Mouse (Mus musculus) kidney, adult 2 months (tissue): ENCODE measurements around the gene Acly. TPM values are rescaled to one million over a fixed set of nuclear protein-coding genes. Genes with fewer than 3 reads are reported as not detected.
"Not testable (repeated sequence)": the region's sequence is repeated elsewhere in the genome, so short reads cannot be mapped to it uniquely, and the experiment has no call there.

Experiments used
- DNase-seq: peaks from one replicate; pipeline ENCODE4 v3.0.0; 2021
- H3K27ac ChIP-seq: fragments of 200-500 bp; 2 replicates; pipeline ENCODE4 v1.5.1; 2012; ENCODE audit warnings: low read depth, low read length, control low read depth, inconsistent platforms; ENCODE audit not compliant: insufficient read depth
- H3K27me3 ChIP-seq: fragments of 200-500 bp; replicated peaks from 2 replicates; pipeline ENCODE4 v1.6.1; 2012; ENCODE audit warnings: mild to moderate bottlenecking, moderate library complexity, low read length, inconsistent platforms; ENCODE audit not compliant: control insufficient read depth, insufficient read depth
- H3K36me3 ChIP-seq: fragments of 200-500 bp; 2 replicates; pipeline ENCODE4 v1.6.1; 2012; ENCODE audit warnings: mild to moderate bottlenecking, moderate library complexity, low read length, inconsistent platforms; ENCODE audit not compliant: control insufficient read depth, insufficient read depth
- H3K4me1 ChIP-seq: fragments of 200-500 bp; 2 replicates; pipeline ENCODE4 v1.6.1; 2011; ENCODE audit warnings: low read length; ENCODE audit not compliant: control insufficient read depth, insufficient read depth
- H3K4me3 ChIP-seq: fragments of 200-500 bp; 2 replicates; pipeline ENCODE4 v1.5.1; 2011; ENCODE audit warnings: mild to moderate bottlenecking, low read depth, low read length, control low read depth; ENCODE audit not compliant: insufficient read depth
- CTCF ChIP-seq: fragments of 200-500 bp; conservative IDR thresholded peaks from 2 replicates; pipeline ENCODE4 v1.5.1; 2011; ENCODE audit warnings: low read depth, mild to moderate bottlenecking, control low read depth, low read length, moderate library complexity, mixed read lengths; ENCODE audit not compliant: insufficient read depth, insufficient read length
- POLR2A ChIP-seq: fragments of 200-500 bp; IDR thresholded peaks from one replicate; pipeline ENCODE4 v1.6.1; 2011; ENCODE audit warnings: low read depth, low read length, control low read depth
- WGBS: fragments of 180-500 bp; shearing (Covaris S2); methylation state at CpG from one replicate; pipeline ENCODE4 v1.1.7; 2018; 5-methylcytosine and 5-hydroxymethylcytosine counted together
- polyA plus RNA-seq: library from polyadenylated mRNA; depleted of rRNA; stranded (reverse); fragments of >200 nt; gene quantifications from 2 replicates; pipeline ENCODE4 v1.2.3, GENCODE M21; 2012

Acly gene
- polyA plus RNA-seq, 1 experiment, result 181 TPM

DNA sequence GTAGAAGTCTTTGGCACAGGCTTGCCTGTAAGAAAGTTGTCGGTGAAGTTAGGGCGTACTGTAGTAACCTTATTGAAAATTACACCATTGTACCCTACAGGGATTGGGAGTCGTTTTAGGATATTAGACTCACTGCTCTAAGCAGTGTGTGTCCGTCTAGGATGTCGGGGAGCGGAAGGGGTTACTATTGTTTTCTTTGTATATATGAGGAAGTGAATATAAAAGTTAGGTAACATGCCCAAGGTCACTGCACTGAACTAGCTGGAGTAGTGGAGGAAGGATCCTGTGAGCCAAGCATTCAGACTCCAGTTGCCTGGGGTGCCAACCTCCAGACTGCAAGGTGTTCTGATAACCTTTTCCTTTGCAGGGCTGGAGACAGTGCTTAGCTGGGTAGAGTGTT, 19.2 kb upstream of the Acly start:
- 82% methylated on average over 6 of the region's 6 CpGs for WGBS

DNA sequence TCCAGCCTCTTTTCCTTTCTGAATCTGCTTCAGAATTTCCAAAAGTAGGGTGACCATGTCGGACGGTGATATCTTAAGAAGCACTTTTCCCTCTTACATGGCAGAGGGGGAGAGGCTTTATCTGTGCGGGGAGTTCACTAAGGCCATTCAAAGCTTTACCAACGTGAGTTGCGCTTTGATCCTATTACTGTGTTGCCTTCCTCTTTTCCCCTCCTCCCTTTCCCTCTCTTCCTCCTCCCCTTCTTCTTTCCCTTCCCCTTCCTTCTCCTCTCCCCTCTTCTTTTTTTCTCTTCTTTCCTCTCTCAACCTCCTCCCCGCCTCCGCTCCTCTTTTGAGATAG, 17.9 kb upstream of the Acly start:
- no peak for DNase-seq
- 29% methylated on average over 7 of the region's 7 CpGs for WGBS
- H3K27me3 ChIP-seq, result no peaks in the 10 kb centered on the region
- H3K4me3 ChIP-seq, result peak overlapping the region; percentile 51
- peaks cover 4% of the 10 kb centered on the region; the same call in 1 of the 2 replicates for H3K4me1 ChIP-seq
- H3K36me3 ChIP-seq, result no peaks in the 10 kb centered on the region
- H3K27ac ChIP-seq, result peak overlapping the region; percentile 36; the same call in 1 of the 2 replicates
- TF ChIP-seq CTCF, result no peak
- TF ChIP-seq POLR2A, result no peak

More for the DNA sequence above, 19.2 kb upstream of the Acly start:
- Histone ChIP-seq H3K27me3 (no peaks in the 10 kb centered on the region), H3K36me3 (no peaks in the 10 kb centered on the region), H3K27ac (no peak overlapping the region), H3K4me1 (peaks cover 4% of the 10 kb centered on the region; the same call in 1 of the 2 replicates), H3K4me3 (no peak overlapping the region)
- TF ChIP-seq CTCF (no peak), POLR2A (no peak)
- DNase-seq, result no peak

- Histone ChIP-seq H3K27ac (peak within 1 kb of the TSS; percentile 36; the same call in 1 of the 2 replicates), H3K36me3 (no peaks in the 10 kb centered on the region), H3K4me3 (peak within 1 kb of the TSS; percentile 51), H3K4me1 (peaks cover 4% of the 10 kb centered on the region; the same call in 1 of the 2 replicates), H3K27me3 (no peaks in the 10 kb centered on the region)
- peak; percentile 94 for DNase-seq
- WGBS, result 5% methylated on average over 28 of the region's 28 CpGs
- no peak for TF ChIP-seq POLR2A
- 0 out of 2 replicates have a peak, but pooled peaks have one; percentile 21 for TF ChIP-seq CTCF
Observed at GRCm38 (mm10) chr11:100544832-100545745, 17.3 kb upstream of the Acly start, which contains the start of gene Ttc25. Ttc25 (plus strand) TSS chr11:100545607.

GRCm38 (mm10) chr11:100541577-100541976, 13.8 kb upstream of the Acly start:
- peaks cover 4% of the 10 kb centered on the region; the same call in 1 of the 2 replicates for H3K4me1 ChIP-seq
- no peak for DNase-seq
- H3K4me3 ChIP-seq, result no peak overlapping the region
- WGBS, result 91% methylated on average over 2 of the region's 2 CpGs
- no peaks in the 10 kb centered on the region for H3K36me3 ChIP-seq
- no peak overlapping the region for H3K27ac ChIP-seq
- TF ChIP-seq POLR2A (no peak), CTCF (no peak)
- H3K27me3 ChIP-seq, result no peaks in the 10 kb centered on the region

DNA sequence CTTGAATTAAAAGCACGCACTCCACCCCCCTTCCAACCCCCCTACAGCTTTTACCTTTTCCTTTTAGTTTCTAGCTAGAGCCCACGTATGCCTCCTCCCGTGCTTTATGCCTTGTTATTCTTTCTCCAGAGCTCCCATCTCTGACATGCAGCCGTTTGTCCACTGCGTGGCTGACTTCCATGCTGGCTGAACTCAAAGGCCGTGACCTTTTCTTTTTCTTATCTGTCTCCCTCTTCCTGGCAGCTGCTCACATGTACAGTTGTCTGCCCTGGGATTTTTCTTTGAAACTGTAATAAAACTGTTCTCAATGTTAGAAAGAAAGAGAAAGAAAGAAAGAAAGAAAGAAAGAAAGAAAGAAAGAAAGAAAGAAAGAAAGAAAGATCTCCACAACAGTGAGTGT, 13.2 kb upstream of the Acly start:
- H3K27ac ChIP-seq, result no peak overlapping the region
- no peaks in the 10 kb centered on the region for H3K36me3 ChIP-seq
- H3K4me1 ChIP-seq, result peaks cover 4% of the 10 kb centered on the region; the same call in 1 of the 2 replicates
- 50% methylated on average over 6 of the region's 6 CpGs for WGBS
- no peak overlapping the region for H3K4me3 ChIP-seq
- H3K27me3 ChIP-seq, result no peaks in the 10 kb centered on the region
- DNase-seq, result no peak
- TF ChIP-seq CTCF, result no peak
- no peak for TF ChIP-seq POLR2A

GRCm38 (mm10) chr11:100536466-100536865, 8.7 kb upstream of the Acly start:
- no peaks in the 10 kb centered on the region for H3K36me3 ChIP-seq
- TF ChIP-seq POLR2A, result no peak
- no peak for TF ChIP-seq CTCF
- no peak overlapping the region for H3K4me3 ChIP-seq
- H3K27ac ChIP-seq, result no peak overlapping the region
- no peak for DNase-seq
- no peaks in the 10 kb centered on the region for H3K27me3 ChIP-seq
- H3K4me1 ChIP-seq, result no peaks in the 10 kb centered on the region

DNA sequence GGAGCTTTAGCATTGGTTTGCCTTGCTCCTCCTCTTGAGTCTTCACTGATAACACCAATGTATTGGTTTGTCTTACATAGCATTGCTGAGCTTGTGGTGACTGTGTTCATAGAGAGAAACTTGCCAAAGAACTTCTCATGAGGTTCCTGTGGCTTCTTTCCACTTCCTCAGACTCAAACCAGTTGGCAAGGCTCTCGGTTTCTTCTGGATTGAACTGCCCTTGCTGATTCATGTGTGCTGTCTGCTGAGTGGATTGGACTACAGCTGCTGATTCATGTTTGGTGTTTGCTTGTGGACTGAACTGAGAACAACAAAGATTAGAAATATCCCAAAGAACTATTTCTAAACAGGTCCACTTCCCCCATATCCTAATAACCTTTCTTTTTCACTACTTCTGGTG, 8.2 kb upstream of the Acly start:
- Histone ChIP-seq H3K27ac (no peak overlapping the region), H3K4me3 (no peak overlapping the region), H3K4me1 (no peaks in the 10 kb centered on the region), H3K27me3 (no peaks in the 10 kb centered on the region), H3K36me3 (no peaks in the 10 kb centered on the region)
- no peak for DNase-seq
- TF ChIP-seq POLR2A (no peak), CTCF (no peak)
- whole genome bisulfite sequencing, result 79% methylated on average over 1 of the region's 1 CpGs

DNA sequence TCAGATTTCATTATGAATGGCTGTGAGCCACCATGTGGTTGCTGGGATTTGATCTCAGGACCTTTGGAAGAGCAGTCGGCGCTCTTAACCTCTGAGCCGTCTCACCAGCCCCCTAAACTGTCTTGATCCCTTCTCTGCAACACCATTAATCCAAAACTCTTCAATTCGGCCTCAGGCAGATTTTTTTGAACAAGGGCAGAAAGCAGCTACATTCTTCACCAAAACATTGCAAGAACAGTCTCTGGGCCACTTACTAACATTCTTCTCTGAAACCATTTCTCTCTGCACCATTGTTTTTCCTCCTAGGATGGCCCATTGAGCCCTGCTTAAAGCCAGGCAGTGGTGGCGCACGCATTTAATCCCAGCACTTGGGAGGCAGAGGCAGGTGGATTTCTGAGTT, 7.0 kb upstream of the Acly start:
- not testable (repeated sequence) for H3K4me3 ChIP-seq, DNase-seq
- 87% methylated on average over 6 of the region's 6 CpGs for WGBS

DNA sequence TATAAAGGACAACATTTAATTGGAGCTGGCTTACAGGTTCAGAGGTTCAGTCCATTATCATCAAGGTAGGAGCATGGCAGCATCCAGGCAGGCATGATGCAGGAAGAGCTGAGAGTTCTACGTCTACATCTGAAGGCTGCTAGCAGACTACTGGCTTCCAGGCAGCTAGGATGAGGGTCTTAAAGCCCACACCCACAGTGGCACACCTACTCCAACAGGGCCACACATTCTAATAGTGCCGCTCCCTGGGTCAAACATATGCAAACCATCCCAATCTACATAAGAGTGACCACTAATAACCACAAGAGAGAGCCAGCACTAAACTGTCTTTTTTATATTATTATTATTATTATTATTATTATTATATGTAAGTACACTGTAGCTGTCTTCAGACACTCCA, 6.6 kb upstream of the Acly start:
- H3K36me3 ChIP-seq, H3K27me3 ChIP-seq, DNase-seq, H3K27ac ChIP-seq, H3K4me1 ChIP-seq, H3K4me3 ChIP-seq: not testable (repeated sequence)
- WGBS, result 90% methylated on average over 2 of the region's 2 CpGs

More for the DNA sequence above, 7.0 kb upstream of the Acly start:
- H3K27me3 ChIP-seq, H3K27ac ChIP-seq, H3K36me3 ChIP-seq, H3K4me1 ChIP-seq: not testable (repeated sequence)
